Mouse (Mus musculus): ENCODE results near the gene Syce3.

Syce3 gene

GRCm38 (mm10) chr15:89424621-89425020 lies 14.3 kb upstream of the Syce3 start:
- no peak for DNase-seq (ENCODE audit: extremely low spot score, low spot score)

- DNase-seq (ENCODE audit: extremely low spot score, low spot score): no peak
Measured at GRCm38 (mm10) chr15:89421938-89422337, 11.6 kb upstream of the Syce3 start.

GRCm38 (mm10) chr15:89415282-89415681 lies 5.0 kb upstream of the Syce3 start:
- DNase-seq (ENCODE audit: extremely low spot score, low spot score): no peak

- DNase-seq (ENCODE audit: extremely low spot score, low spot score): no peak
Measured at GRCm38 (mm10) chr15:89406691-89407090, 3.6 kb downstream of the Syce3 start.

- DNase-seq (ENCODE audit: extremely low spot score, low spot score): no peak
Measured at GRCm38 (mm10) chr15:89404831-89405623, 5.3 kb downstream of the Syce3 start.

GRCm38 (mm10) chr15:89402471-89402870 lies 7.8 kb downstream of the Syce3 start:
- no peak for DNase-seq (ENCODE audit: extremely low spot score, low spot score)

- DNase-seq (ENCODE audit: extremely low spot score, low spot score): no peak
Measured at GRCm38 (mm10) chr15:89399716-89400115, 10.6 kb downstream of the Syce3 start.

- no peak for DNase-seq (ENCODE audit: extremely low spot score, low spot score)
Measured at GRCm38 (mm10) chr15:89398146-89398545, 12.2 kb downstream of the Syce3 start.

GRCm38 (mm10) chr15:89396883-89397282 lies 13.4 kb downstream of the Syce3 start:
- DNase-seq (ENCODE audit: extremely low spot score, low spot score): no peak

- no peak for DNase-seq (ENCODE audit: extremely low spot score, low spot score)
Measured at GRCm38 (mm10) chr15:89390081-89390480, 20.2 kb downstream of the Syce3 start.

- DNase-seq (ENCODE audit: extremely low spot score, low spot score): no peak
Measured at GRCm38 (mm10) chr15:89387127-89387526, 23.2 kb downstream of the Syce3 start.

- DNase-seq (ENCODE audit: extremely low spot score, low spot score): no peak
Measured at GRCm38 (mm10) chr15:89384617-89385016, 25.7 kb downstream of the Syce3 start, which contains the start of gene Klhdc7b. Gene Klhdc7b, plus strand, starts transcription at chr15:89384917.

- peak; percentile 57 for DNase-seq (ENCODE audit: extremely low spot score, low spot score)
Measured at GRCm38 (mm10) chr15:89379429-89379828, 30.9 kb downstream of the Syce3 start.

- DNase-seq (ENCODE audit: extremely low spot score, low spot score): peak; percentile 58
Measured at GRCm38 (mm10) chr15:89378831-89379401, 31.4 kb downstream of the Syce3 start, which contains the start of gene Odf3b. Gene Odf3b, minus strand, starts transcription at chr15:89379282.

GRCm38 (mm10) chr15:89377938-89378828 lies 32.1 kb downstream of the Syce3 start:
- DNase-seq (ENCODE audit: extremely low spot score, low spot score): peak; percentile 48

- peak; percentile 28 for DNase-seq (ENCODE audit: extremely low spot score, low spot score)
Measured at GRCm38 (mm10) chr15:89377362-89377761, 32.9 kb downstream of the Syce3 start.

- peak; percentile 25 for DNase-seq (ENCODE audit: extremely low spot score, low spot score)
Measured at GRCm38 (mm10) chr15:89376957-89377356, 33.3 kb downstream of the Syce3 start, which contains the start of gene Tymp. Gene Tymp, minus strand, starts transcription at chr15:89377039.

GRCm38 (mm10) chr15:89376040-89376439 lies 34.3 kb downstream of the Syce3 start:
- no peak for DNase-seq (ENCODE audit: extremely low spot score, low spot score)

- DNase-seq (ENCODE audit: extremely low spot score, low spot score): no peak
Measured at GRCm38 (mm10) chr15:89374801-89375534, 35.3 kb downstream of the Syce3 start.

- no peak for DNase-seq (ENCODE audit: extremely low spot score, low spot score)
Measured at GRCm38 (mm10) chr15:89374340-89374739, 36.0 kb downstream of the Syce3 start.

- peak; percentile 99 for DNase-seq (ENCODE audit: extremely low spot score, low spot score)
Measured at GRCm38 (mm10) chr15:89373762-89374248, 36.5 kb downstream of the Syce3 start, which contains the start of gene Sco2. Gene Sco2, minus strand, starts transcription at chr15:89373846.

Data from neural tube, embryonic 10.5 days (tissue).